Mouse (Mus musculus) mature B cell (primary cell): ENCODE data around the gene Msantd1.
"Not testable (repeated sequence)": the region's sequence is repeated elsewhere in the genome, so short reads cannot be mapped to it uniquely, and the experiment has no call there.

Experiments
- in situ Hi-C: fragments of 300-500 bp; cut with MboI; formaldehyde crosslinking; loops from 2 replicates; pipeline ENCODE4 v1.14.3; 2019

Gene Msantd1

DNA sequence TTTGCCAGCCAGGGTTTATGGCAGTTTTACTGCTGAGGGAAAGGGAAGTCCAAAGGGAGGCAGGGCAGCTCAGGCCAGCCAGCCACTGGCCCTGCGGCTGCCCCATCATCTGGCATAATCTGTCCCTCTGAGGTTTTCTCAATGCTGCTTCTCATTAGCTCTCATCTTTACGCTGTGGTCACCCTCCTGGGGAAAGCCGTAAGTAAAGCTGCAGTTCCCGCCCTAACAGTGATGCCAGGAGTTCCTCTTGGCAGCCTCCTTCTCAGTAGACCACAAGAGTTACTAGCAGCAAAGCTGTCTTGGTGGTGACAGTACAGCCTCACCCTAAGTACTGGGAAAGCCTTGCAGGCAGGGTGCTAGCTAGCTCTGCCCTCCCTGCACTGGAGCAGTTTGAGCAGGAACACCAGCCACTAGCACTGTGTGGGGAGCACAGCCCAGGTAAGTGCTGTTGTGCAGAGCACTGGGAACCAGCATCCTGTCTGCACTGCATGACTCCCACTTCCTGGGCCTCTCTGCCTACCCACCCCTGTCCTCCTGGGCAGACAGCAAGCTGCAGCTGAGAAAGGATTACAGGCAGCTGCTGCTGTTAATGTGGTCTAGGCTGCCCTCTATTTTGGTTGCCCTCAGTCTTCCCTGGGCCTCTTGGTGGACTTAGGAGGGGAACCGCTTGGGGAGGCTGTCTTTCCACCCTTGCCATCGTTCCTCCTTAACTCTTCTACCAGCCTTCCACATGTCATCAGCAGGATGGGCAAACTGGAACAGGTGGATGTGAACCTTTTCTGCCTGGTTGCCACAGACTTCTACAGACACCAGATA lies at the start of gene Msantd1:
TSS of gene Msantd1 (plus strand) at position 103 of the 816 bp plus-strand sequence.
- in situ Hi-C loops, result no loop called here

DNA sequence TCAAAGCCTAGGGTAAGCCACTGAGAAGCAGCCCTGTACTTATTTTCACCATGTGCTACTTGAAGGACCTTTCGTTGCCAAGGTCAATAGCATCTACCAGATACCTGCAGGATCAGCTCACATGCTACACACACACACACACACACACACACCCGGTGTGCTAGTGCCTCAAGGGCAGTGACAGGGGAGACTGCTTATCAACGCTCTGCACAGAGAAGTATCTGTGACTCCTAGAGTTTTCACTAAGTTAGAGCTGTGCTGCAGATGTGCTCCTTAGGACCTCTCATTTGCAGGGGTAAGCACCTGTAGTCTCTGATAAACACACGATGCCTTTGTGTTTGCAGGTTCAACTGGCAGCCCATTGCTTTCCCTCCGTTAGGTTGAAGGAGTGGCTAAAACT lies 42.4 kb upstream of the Msantd1 start:
- in situ Hi-C loops, result no loop called here

DNA sequence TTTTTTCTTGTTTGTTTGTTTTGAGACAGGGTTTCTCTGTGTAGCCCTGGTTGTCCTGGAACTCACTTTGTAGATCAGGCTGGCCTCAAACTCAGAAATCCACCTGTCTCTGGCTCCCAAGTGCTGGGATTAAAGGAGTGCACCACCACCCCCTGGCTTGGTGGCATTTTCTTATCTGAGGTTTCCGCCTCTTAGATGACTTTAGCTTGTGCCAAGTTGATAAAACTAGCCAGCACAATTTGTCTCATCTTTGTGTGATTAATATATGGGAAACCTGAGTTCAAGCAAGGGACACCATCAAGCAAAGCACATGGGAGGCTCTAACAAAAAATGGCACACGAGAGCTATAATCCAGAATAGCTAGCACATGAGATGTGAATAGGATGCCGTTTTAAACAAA lies 27.5 kb upstream of the Msantd1 start:
- in situ Hi-C loops, result not testable (repeated sequence)

DNA sequence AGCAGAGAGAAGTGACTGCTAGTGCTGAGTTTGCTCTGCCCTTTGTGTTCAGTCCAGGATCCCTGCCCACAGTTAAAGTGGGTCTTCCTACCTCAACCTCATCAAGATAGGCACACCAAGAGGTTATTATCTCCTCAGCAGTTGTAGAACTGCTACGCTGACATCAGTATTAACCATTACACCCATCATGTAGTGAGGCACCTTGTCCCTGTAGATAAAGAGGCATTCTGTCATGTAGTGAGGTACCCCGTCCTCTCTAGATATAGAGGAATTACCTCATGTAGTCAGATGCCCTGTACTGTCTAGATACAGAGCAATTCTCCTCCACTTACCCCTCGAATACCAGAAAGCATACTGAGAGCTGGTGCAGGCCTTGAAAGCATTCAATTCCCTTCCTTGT lies 26.8 kb upstream of the Msantd1 start:
- in situ Hi-C loops, result no loop called here

DNA sequence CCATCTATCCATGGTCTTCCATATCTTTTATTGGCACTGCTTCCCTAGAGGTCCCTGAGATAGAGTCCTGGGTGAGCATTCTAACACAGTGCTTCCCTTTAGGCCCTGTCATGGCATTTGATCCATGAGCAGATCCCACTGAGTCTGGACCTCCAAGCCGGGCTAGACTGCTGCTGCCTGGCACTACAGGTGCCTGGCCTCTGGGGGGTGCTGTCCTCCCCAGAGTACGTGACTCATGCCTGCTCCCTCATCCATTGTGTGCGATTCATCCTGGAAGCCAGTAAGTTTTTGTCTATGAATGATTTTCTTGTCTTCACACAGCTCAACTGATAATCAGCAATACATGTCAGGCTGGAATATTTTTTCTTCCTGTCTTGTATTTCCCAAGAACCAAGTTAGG lies 22.6 kb upstream of the Msantd1 start:
- in situ Hi-C loops, result no loop called here

DNA sequence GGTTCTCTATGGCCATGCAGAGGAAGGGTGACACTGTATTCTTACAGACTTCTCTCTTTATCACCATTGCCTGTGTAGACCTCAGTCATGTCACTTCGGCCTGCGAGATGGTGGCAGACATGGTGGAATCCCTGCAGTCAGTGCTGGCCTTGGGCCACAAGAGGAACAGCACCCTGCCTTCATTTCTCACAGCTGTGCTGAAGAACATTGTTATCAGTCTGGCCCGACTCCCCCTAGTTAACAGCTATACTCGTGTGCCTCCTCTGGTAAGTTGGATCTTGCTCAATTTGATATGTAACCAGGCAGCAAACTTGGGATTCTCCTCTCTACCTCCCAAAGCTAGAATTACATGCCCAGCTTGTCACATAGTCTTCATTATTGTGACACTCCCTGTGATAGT lies 18.6 kb upstream of the Msantd1 start:
- in situ Hi-C loops, result no loop called here

DNA sequence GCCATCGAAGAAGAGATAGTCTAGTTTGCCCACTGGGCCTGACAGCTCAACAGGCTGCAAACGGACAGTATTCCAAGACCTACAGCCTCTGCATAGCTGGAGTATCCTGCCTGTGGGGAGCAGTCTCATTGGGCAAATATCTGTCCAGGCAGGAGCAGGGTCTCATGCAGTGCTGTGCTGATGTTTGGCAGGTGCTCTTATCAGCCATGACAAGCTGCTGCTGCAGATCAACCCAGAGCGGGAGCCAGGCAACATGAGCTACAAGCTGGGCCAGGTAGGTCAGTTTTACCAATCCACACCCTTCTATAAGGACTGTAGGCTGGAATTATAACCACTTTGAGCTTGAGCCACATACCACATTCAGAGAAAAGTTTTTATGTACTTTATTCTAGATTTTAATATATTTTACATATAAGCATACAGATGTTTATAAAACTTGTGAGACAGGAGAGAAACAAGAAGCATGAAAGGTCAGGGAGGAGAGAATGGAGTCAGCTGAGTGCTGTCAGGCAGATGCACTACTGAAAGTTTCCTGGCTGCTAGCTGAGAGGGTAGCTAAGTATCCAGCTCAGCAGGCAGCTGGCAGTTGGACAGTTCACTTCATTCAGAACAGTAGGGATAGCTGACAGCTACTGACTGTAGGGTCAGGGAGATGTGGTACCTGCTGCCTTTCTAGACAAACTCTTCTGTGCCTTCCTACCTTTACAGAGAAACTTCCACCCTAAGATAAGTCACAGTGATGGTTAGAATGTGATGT lies 10.9 kb upstream of the Msantd1 start:
- in situ Hi-C loops, result no loop called here

DNA sequence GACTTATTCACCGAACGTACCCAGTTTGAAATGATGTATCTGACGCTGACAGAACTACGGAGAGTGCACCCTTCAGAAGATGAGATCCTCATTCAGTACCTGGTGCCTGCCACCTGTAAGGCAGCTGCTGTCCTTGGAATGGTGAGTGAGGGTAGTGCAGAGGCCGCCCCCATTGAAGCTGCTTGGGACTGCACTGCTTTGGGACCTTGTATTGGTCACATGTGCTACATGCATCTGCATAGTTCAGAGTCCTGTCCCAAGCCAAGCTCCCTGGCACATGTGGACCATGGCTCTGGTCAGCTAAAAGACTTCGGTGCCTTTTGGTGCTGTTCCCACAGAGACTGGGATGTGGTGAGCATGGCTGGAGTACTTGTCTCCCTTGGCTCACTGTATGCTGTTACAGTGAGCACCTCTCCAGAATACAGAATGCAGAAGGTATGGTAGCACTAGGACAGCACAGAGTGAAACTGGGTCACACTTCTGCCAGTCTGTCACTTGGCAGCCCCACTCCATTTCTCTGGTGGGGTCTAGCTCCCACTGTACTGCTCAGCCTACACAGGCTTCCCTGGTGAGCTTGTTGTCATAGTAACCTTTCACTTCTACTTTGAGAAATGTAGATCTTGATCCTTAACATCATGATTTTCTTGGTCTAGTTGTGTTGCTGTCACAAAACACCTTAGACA lies 7.9 kb upstream of the Msantd1 start:
- in situ Hi-C loops, result no loop called here

DNA sequence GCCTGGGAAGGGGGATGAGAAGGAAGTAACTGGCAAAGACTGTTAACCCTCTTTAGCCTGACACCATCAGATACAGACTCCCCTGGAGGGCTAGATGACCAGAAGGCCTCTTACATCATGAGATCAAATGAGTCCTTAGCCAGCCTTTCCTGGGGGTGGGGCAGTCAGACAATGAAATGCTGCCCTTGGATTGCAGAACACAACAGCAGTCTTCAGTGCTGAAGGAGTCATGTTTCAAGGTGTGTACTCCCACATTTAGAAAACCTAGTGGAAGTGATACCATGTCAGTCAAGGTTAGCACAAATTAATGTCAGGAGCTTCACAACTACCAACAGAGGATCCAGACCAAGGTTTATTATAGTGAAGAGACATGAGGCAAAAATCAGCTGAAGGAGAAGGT lies 5.4 kb upstream of the Msantd1 start:
- in situ Hi-C loops, result no loop called here

DNA sequence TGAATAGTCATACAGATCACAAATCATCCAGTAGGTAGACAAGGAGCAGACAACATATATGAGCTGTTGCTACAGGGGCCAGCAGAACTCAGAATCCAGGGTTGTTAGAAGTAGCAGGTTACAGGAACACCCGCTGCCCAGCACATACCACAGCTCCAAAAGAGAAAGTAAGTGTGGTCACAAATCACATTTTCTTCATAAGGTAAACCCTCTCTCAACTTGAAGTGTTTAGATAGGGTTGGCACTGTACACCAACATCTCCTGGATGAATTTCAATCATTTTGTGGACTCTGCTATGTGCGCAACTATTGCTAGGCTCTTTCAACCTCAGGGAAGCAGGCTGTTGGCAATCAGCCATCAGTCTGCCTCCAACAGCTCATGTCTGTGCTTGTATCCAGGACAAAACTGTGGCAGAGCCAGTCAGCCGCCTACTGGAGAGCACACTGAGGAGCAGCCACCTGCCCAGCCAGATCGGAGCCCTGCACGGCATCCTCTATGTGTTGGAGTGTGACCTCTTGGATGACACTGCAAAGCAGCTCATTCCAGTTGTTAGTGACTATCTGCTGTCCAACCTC lies 4.9 kb upstream of the Msantd1 start:
- in situ Hi-C loops, result no loop called here

DNA sequence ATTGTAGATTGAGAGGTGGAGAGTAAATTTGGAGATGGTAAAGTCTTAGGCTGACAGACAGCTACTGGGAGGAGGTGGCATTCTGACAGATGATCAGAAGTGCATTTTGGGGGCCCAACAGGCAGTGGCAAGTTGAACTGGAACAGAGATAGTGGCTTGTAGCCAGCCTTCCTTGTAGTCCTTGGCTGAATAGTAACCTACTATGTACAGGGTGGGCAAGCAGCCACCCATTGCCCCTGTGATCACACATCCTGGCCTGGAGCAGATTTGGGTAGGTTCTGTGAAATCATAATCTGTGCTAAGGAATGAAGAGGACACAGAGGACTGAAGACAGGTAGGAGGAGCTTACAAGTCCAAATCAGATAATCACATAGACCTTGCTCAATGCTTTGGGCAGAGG lies 3.4 kb upstream of the Msantd1 start:
- in situ Hi-C loops, result no loop called here

DNA sequence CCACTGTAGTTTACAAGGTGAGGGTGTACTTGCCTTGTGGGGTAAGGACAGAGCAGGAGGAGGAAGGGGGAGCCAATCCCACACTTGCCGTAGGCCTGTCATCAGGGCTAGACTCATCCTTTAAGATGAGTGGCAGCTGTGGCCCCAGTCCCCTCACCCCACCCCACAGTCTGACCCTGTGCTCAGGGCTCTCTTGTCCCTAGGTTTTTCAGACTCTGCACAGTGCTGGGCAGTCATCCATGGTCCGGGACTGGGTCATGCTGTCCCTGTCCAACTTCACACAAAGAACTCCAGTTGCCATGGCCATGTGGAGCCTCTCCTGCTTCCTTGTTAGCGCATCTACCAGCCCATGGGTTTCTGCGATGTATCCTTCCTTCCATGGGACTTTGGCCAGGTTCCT lies 582 bp upstream of the Msantd1 start:
- in situ Hi-C loops, result no loop called here

DNA sequence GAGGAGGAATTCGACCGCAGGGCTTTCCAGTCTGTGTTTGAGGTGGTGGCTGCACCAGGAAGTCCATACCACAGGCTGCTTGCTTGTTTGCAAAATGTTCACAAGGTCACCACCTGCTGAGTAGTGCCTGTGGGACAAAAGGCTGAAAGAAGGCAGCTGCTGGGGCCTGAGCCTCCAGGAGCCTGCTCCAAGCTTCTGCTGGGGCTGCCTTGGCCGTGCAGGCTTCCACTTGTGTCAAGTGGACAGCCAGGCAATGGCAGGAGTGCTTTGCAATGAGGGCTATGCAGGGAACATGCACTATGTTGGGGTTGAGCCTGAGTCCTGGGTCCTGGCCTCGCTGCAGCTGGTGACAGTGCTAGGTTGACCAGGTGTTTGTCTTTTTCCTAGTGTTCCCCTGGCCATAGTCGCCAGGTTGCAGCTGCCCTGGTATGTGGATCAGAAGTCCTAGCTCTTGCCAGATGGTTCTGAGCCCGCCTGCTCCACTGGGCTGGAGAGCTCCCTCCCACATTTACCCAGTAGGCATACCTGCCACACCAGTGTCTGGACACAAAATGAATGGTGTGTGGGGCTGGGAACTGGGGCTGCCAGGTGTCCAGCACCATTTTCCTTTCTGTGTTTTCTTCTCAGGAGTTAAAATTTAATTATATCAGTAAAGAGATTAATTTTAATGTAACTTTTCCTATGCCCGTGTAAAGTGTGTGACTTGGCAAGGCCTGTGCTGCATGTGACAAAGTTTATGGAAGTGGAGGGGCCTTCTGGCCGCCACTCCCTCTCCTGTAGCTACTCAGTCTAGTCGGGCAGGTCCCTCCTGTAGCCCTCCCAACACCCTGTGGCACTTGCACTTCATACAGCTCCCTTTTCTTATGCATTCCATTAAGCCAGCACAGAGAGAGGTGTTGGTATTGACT lies 1.2 kb downstream of the Msantd1 start:
- in situ Hi-C loops, result no loop called here

DNA sequence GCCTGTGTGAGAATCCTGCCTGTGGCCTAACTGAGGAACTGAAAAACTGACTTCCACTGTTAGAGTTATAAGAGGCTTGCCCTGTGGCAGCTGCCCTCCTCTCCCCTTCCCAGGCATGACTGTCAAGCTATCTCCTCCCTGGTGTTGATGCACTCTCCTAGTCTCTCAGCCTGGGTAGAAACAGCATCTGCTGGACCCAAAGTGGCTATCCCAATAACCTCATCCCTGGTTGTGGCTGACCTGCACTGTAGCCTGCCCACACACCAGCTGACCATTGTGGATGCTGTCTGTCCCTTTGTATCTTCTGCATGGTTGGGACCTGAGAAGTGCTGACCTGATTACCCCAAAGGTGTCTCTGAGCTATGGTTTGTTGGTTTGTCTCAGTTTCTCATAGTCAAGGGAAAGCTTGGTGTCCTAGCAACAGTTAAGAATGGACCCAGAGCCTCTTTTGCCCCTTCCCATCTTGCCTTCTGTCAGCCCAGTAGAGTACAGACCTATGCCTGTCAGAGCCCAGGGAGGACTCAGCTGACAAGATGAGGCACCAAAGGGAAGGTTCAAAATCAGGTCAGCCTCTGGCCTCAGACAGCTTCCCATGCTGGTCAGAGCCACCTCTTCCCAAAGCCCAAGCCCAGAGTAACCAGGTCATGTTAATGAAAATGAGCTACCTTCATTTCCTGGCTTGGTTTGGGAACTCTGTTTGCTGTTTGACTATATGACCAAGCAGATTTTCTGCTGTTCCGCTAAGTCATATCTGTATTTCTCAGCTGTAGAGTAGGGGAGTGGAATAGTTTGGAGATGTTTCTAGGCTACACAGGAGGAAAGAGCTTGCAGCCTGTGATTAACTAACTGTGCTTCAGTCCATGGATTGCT lies 2.1 kb downstream of the Msantd1 start:
- in situ Hi-C loops, result no loop called here

DNA sequence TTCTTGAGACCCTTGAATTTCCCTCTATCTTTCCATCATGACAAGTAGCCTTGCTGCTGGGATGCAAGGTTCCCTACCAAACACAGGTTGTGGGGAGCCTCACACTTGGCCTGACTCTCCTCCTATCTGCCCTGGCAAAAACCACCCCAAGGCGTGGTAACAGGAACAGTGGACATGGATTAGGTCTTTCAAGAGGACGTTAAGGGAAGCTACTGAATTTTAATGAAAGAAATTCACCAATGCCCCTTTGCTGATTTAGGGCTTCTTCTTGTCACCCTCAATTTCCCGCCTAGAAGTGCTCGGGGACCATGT lies 2.6 kb downstream of the Msantd1 start:
- in situ Hi-C loops, result no loop called here

DNA sequence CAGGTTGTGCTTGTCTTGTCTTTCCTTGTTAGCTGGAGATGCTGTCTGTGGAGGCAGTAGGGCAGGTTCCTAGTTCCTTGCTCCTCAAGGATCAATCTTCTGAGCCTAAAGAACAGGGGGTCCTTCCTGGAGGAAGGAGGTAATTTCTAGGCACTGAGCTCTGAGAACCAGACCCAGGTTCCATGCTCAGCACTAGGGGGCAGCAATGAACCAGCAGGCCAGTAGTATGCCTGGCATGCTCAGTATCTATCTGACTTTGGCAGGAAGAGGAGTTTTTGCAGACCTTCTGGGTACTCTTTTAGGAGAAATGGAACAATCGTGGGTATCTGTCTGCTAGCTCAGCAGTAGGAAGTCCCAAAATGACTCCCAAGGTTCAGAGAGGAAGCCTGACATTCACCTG lies 8.0 kb downstream of the Msantd1 start:
- in situ Hi-C loops, result no loop called here

DNA sequence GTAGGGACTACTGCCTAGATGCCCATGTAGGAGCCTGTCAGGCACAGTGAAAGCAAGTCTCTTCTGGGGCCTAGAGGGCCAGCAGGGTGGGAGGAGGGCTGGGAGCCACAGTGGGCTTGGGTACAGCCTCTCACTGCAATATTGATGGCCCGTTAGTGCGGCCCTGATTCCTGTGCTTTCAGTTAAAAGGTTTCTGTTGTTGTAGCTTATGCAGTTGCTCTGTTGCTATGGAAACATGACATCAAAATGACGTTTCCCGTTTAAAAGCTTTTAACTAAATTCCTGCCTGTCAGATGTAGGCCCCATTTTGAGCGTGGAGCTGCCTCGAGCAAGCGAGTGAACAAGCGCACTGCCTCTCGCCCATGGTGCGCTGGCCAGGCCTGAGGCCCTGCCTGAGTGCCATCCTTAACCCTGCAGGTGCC lies 9.4 kb downstream of the Msantd1 start:
- in situ Hi-C loops, result no loop called here

DNA sequence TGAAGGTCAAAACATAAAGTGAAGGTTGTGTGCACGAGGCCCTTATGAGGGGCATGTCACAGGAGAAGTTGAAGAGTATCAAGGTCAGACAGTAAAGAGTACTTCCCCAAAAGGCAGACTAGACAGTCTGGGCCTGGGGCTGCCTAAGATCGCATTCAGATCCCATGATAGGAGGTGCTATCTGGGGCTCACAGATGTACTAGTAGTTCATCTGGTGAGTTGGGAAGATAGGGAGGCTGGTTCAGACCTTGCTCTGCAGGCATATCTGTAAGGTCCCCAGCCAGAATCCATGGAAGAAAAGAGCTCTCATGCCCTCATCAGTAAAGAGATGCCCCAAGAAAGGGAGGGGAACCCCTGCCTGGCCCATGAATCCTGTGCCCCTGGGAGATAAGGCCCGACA lies 11.0 kb downstream of the Msantd1 start:
- in situ Hi-C loops, result no loop called here

DNA sequence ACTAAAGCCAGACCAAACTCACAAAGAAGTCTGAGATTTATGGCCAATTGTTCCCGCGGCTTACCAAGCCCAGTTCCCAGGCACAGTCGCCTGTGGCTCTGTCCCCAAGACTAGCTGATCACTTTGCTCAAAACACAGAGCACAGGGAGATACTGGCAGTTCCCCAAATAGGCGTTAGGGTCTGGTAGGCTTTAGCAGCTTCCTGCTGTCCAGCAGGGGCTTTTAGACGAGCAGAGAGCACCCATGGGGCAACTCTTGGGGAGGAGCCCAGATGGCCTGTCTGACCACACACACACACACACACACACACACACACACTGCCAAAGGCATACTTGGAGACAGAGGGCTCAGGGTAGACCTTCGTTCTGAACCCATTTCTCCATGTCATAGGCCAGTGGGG lies 14.7 kb downstream of the Msantd1 start:
- in situ Hi-C loops, result no loop called here

DNA sequence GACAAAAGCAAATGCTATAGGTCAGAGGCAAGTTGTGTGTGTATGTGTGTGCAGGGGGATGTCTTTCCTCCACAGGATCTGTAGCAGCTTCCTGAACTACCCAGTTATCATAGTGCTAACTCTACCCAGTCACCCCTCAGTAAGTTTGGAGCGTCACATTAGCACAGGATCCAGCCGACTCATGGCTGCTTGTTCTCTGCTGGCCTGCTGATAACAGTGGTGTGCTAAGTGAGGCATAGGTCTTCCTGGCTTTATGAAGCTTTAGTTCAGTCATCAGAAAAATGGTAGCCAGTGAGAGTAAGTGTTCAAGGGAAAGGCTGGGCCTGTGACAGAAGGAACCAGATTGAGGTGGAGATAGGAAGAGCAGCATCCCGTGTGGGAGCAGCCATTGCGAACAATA lies 16.1 kb downstream of the Msantd1 start:
- in situ Hi-C loops, result no loop called here

DNA sequence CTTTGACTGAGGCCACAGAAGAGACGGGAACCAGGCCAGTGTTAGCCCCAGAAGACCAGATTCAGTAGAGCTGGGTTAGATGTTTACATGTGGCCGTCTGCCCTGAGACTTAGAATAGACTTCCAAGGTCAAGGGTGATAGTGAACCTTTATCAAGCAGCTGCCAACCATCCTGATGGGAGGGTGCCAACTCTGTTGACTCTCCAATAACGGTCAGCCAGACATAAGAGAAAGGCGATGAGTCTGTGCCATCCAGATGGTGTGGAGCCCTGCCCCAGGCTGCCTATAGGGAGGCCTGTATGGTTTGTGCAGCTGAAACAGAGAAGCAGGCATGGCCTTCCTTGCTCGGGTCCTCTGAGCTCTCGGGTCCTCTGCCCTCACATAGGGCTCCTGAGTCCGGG lies 16.7 kb downstream of the Msantd1 start:
- in situ Hi-C loops, result no loop called here
